Mouse (Mus musculus) heart, postnatal 0 days (tissue): ENCODE measurements around the gene Sec11a. TPM values are rescaled to one million over a fixed set of nuclear protein-coding genes. Genes with fewer than 3 reads are reported as not detected.
"Not testable (repeated sequence)": the region's sequence is repeated elsewhere in the genome, so short reads cannot be mapped to it uniquely, and the experiment has no call there.

ENCODE experiments used
- ATAC-seq: fragments of 200-750 bp; cut with Nextera tagmentation; 2 replicates; pipeline ENCODE4 v1.8.0; 2017; ENCODE audit warnings: low read depth, moderate number of reproducible peaks, moderate library complexity; ENCODE audit not compliant: insufficient read depth
- DNase-seq: peaks from one replicate; pipeline ENCODE4 v3.0.0-alpha.2; 2016; ENCODE audit warnings: low spot score
- H3K27ac ChIP-seq: fragments of 300-500 bp; sonication (generic); 2 replicates; pipeline ENCODE4 v1.5.1; 2014; ENCODE audit warnings: low read depth, mild to moderate bottlenecking
- H3K27me3 ChIP-seq: fragments of 300-500 bp; sonication (generic); 2 replicates; pipeline ENCODE4 v1.6.1; 2014; ENCODE audit warnings: low read length, mixed read lengths; ENCODE audit not compliant: control insufficient read depth, insufficient read depth
- H3K36me3 ChIP-seq: fragments of 300-500 bp; sonication (generic); replicated peaks from 2 replicates; pipeline ENCODE4 v1.6.1; 2014; ENCODE audit warnings: low read length, mixed read lengths; ENCODE audit not compliant: control insufficient read depth, insufficient read depth
- H3K4me1 ChIP-seq: fragments of 300-500 bp; sonication (generic); 2 replicates; pipeline ENCODE4 v1.6.1; 2014; ENCODE audit warnings: antibody characterized with exemption; ENCODE audit not compliant: control insufficient read depth, insufficient read depth
- H3K4me2 ChIP-seq: fragments of 300-500 bp; sonication (generic); 2 replicates; pipeline ENCODE4 v1.6.1; 2014; ENCODE audit warnings: low read depth, mild to moderate bottlenecking, low read length, moderate library complexity
- H3K4me3 ChIP-seq: fragments of 300-500 bp; sonication (generic); 2 replicates; pipeline ENCODE4 v1.5.1; 2014; ENCODE audit warnings: low read depth, low read length
- H3K9ac ChIP-seq: fragments of 300-500 bp; sonication (generic); replicated peaks from 2 replicates; pipeline ENCODE4 v1.6.1; 2014; ENCODE audit warnings: low read depth, low read length, mixed read lengths
- H3K9me3 ChIP-seq: fragments of 300-500 bp; sonication (generic); replicated peaks from 2 replicates; pipeline ENCODE4 v1.6.1; 2016; ENCODE audit warnings: low read length; ENCODE audit not compliant: control insufficient read depth
- CTCF ChIP-seq: IDR thresholded peaks from 2 replicates; pipeline ENCODE4 v1.5.1; 2016; ENCODE audit warnings: antibody characterized with exemption, control low read depth, low read depth
- EP300 ChIP-seq: IDR thresholded peaks from 2 replicates; pipeline ENCODE4 v1.6.1; 2016; ENCODE audit warnings: antibody characterized with exemption, low read depth
- WGBS: fragments of 180-500 bp; shearing (Covaris S2); extraction: QIAGEN DNeasy Blood & Tissue Kit; methylation state at CpG from one replicate; pipeline ENCODE4 v1.1.7; 2014; 5-methylcytosine and 5-hydroxymethylcytosine counted together
- polyA plus RNA-seq: library from polyadenylated mRNA; unstranded; fragments of >200 nt; fragmentation: Nextera tagmentation; extraction: Ambion mirVana; gene quantifications from 2 replicates; pipeline ENCODE4 v1.2.1, GENCODE M21; 2015
- total RNA-seq: library from RNA; depleted of rRNA; stranded (reverse); fragments of >200 nt; gene quantifications from 2 replicates; pipeline ENCODE4 v1.2.3, GENCODE M21; 2014; ENCODE audit warnings: low replicate concordance

Sec11a gene
- total and polyA plus RNA-seq, 2 experiments from 2014 or later, result 79.2 to 104 TPM

DNA sequence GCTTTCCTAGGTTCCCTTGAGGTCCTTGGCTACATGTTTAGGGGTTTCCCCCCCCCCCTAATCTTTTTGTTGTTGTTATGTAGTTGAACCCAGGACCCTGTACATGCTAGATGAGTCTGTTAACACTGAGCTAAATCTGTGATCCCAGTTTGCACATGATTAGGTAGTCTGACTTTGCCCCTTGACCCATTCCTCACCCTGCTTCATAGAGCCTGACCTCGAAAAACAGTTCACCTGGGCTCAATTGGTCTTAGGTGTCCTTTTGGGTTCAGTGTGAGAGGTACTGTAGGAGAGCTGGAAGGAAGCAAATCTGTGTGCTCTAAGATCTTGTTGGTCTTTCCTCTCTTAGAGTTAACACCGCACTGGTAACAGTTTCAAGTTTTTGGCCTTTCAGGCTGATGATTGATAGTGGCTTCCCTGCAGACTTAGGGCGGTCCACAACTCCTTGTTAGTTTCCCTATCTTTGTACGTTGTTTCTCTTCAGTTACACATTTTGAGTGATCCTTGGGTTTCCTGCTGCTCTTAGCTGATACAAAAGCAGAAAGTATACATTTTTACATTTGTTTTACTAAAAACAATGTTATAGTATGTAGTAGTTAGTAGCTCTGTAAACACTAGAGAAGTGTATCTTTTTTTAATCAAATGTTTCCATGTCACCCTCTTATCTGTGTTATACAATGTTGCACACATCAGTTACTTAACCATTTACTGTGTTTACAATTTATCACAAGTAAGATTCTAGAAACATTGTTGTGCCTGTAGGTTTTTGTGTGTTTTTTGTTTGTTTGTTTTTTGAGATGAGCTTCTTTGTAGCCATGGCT lies 40.4 kb upstream of the Sec11a start:
- 68% methylated on average over 4 of the region's 4 CpGs for WGBS
- TF ChIP-seq EP300 (no peak), CTCF (no peak)
- H3K27me3 ChIP-seq, result no peaks in the 10 kb centered on the region
- no peak overlapping the region for H3K27ac ChIP-seq
- no peak for DNase-seq
- no peak overlapping the region for H3K4me3 ChIP-seq
- no peaks in the 10 kb centered on the region for H3K36me3 ChIP-seq
- no peaks in the 10 kb centered on the region for H3K9me3 ChIP-seq
- H3K4me2 ChIP-seq, result no peak overlapping the region
- H3K9ac ChIP-seq, result no peak overlapping the region
- no peak for ATAC-seq
- peaks cover 14% of the 10 kb centered on the region for H3K4me1 ChIP-seq

GRCm38 (mm10) chr7:80986458-80987187 lies 39.0 kb upstream of the Sec11a start:
- H3K9ac ChIP-seq, result no peak overlapping the region
- WGBS, result 18% methylated on average over 6 of the region's 6 CpGs
- no peak; the same call in 1 of the 2 replicates for ATAC-seq

GRCm38 (mm10) chr7:80980566-80980965 lies 33.0 kb upstream of the Sec11a start:
- no peaks in the 10 kb centered on the region for H3K36me3 ChIP-seq
- no peaks in the 10 kb centered on the region for H3K4me1 ChIP-seq
- no peak for TF ChIP-seq CTCF
- no peak for TF ChIP-seq EP300
- H3K9me3 ChIP-seq, result no peaks in the 10 kb centered on the region
- no peak for DNase-seq
- no peak overlapping the region for H3K4me3 ChIP-seq
- ATAC-seq, result no peak
- H3K9ac ChIP-seq, result no peak overlapping the region
- 80% methylated on average over 11 of the region's 11 CpGs for WGBS
- H3K27me3 ChIP-seq, result no peaks in the 10 kb centered on the region
- H3K27ac ChIP-seq, result no peak overlapping the region
- no peak overlapping the region for H3K4me2 ChIP-seq

More at GRCm38 (mm10) chr7:80986458-80987187, 39.0 kb upstream of the Sec11a start:
- no peak overlapping the region for H3K4me2 ChIP-seq
- H3K36me3 ChIP-seq, result no peaks in the 10 kb centered on the region
- H3K9me3 ChIP-seq, result no peaks in the 10 kb centered on the region
- H3K27me3 ChIP-seq, result no peaks in the 10 kb centered on the region
- H3K27ac ChIP-seq, result no peak overlapping the region
- H3K4me1 ChIP-seq, result peaks cover 7% of the 10 kb centered on the region
- peak; percentile 11 for DNase-seq
- no peak overlapping the region for H3K4me3 ChIP-seq
- no peak for TF ChIP-seq EP300
- TF ChIP-seq CTCF, result no peak

DNA sequence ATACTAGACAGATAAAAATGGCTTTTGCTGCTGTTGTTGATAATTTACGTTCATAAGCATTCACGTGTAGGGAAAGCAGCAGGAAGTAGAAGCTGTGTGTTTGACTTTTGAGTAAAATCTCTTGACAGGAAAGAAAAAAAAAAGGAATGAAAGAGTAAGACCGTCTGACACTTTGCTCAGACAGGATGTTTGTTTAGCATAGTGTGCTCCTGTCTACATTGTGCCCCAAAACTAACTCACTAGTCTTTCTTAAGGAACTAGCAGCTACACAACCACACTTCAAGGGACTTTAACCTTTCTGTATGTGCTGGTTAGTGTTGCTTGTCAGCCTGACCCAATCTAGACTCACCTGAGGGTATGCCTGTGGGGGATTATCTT lies 26.0 kb upstream of the Sec11a start:
- 45% methylated on average over 3 of the region's 3 CpGs for WGBS

GRCm38 (mm10) chr7:80972920-80973637 lies 25.5 kb upstream of the Sec11a start:
- not testable (repeated sequence) for H3K27me3 ChIP-seq, H3K36me3 ChIP-seq, H3K9ac ChIP-seq, DNase-seq, H3K9me3 ChIP-seq, H3K27ac ChIP-seq, H3K4me2 ChIP-seq, H3K4me3 ChIP-seq, H3K4me1 ChIP-seq, ATAC-seq
- WGBS, result 59% methylated on average over 4 of the region's 4 CpGs

More for the DNA sequence above, 26.0 kb upstream of the Sec11a start:
- not testable (repeated sequence) for H3K4me1 ChIP-seq, H3K4me3 ChIP-seq, H3K36me3 ChIP-seq, H3K27me3 ChIP-seq, H3K9ac ChIP-seq, ATAC-seq, H3K27ac ChIP-seq, H3K4me2 ChIP-seq, DNase-seq, H3K9me3 ChIP-seq
